Mouse (Mus musculus) spleen, adult 2 months (tissue): ENCODE measurements around the gene Zeb2.

Source experiments
- CTCF ChIP-seq: fragments of 200-500 bp; IDR thresholded peaks from 2 replicates; pipeline ENCODE4 v1.5.1; 2011; ENCODE audit warnings: mild to moderate bottlenecking, inconsistent platforms; ENCODE audit not compliant: insufficient read depth, insufficient read length, insufficient replicate concordance; ENCODE audit errors: extremely low read depth
- POLR2A ChIP-seq: fragments of 200-500 bp; IDR thresholded peaks from 2 replicates; pipeline ENCODE4 v1.6.1; 2011; ENCODE audit warnings: low read depth, low read length, inconsistent platforms

DNA sequence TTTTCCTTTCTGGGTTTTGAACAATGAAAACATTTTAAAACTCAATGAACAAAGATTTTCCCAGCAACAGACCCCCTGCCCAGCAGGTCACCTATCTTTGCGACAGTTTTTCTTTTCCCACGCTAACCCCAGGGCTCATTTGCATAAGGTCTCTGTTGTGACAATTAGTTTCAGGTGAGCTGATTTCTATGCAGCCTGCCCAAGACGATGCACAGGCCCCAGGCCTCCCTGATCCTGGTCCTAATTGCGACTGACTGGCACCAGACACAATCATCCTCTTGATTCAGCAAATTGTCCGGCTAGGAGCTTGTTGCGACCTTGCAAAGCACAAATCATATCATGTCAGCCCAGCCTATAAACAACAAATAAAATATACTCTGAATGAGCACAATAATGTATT lies 44.2 kb downstream of the Zeb2 start:
- TF ChIP-seq CTCF (no peak), POLR2A (no peak)
